Mouse (Mus musculus) thymus, postnatal 36 days (tissue): ENCODE results near the gene Rcvrn.
A peak's percentile ranks its signal among the peaks of the same experiment; 100 is the strongest.

Source experiments
- DNase-seq, 2 experiments: peaks; one replicate each; pipeline ENCODE4 v3.0.0; 2022; ENCODE audit warnings: mixed read lengths in 2 of 2

The Rcvrn gene

GRCm38 (mm10) chr11:67670031-67670430, 25.1 kb upstream of the Rcvrn start:
- no peak for DNase-seq

GRCm38 (mm10) chr11:67672140-67672539, 23.0 kb upstream of the Rcvrn start:
- DNase-seq: no peak

GRCm38 (mm10) chr11:67675562-67676540, 19.3 kb upstream of the Rcvrn start:
- DNase-seq: peak in 1 of 2 experiments; percentile 14

GRCm38 (mm10) chr11:67679300-67679699, 15.8 kb upstream of the Rcvrn start:
- no peak for DNase-seq

- no peak for DNase-seq
Measured at GRCm38 (mm10) chr11:67679930-67680329, 15.2 kb upstream of the Rcvrn start.

- no peak for DNase-seq
Measured at GRCm38 (mm10) chr11:67681871-67682270, 13.3 kb upstream of the Rcvrn start.

GRCm38 (mm10) chr11:67686109-67686508, 9.0 kb upstream of the Rcvrn start:
- no peak for DNase-seq

GRCm38 (mm10) chr11:67712976-67713375, 17.9 kb downstream of the Rcvrn start:
- DNase-seq: no peak

GRCm38 (mm10) chr11:67715382-67715781, 20.3 kb downstream of the Rcvrn start:
- no peak for DNase-seq

- no peak for DNase-seq
Measured at GRCm38 (mm10) chr11:67721485-67721884, 26.4 kb downstream of the Rcvrn start.

- no peak for DNase-seq
Measured at GRCm38 (mm10) chr11:67722399-67723156, 27.5 kb downstream of the Rcvrn start.

GRCm38 (mm10) chr11:67723231-67724013, 28.3 kb downstream of the Rcvrn start:
- no peak for DNase-seq

- DNase-seq: no peak
Measured at GRCm38 (mm10) chr11:67727095-67727494, 32.0 kb downstream of the Rcvrn start.

GRCm38 (mm10) chr11:67728726-67729125, 33.6 kb downstream of the Rcvrn start:
- DNase-seq: no peak

- no peak for DNase-seq
Measured at GRCm38 (mm10) chr11:67731056-67731455, 35.9 kb downstream of the Rcvrn start.

- no peak for DNase-seq
Measured at GRCm38 (mm10) chr11:67733726-67734125, 38.6 kb downstream of the Rcvrn start.

- no peak for DNase-seq
Measured at GRCm38 (mm10) chr11:67734597-67734996, 39.5 kb downstream of the Rcvrn start.

GRCm38 (mm10) chr11:67738345-67738744, 43.2 kb downstream of the Rcvrn start:
- DNase-seq: no peak

GRCm38 (mm10) chr11:67738846-67739490, 43.8 kb downstream of the Rcvrn start:
- no peak for DNase-seq

GRCm38 (mm10) chr11:67741569-67741968, 46.4 kb downstream of the Rcvrn start:
- no peak for DNase-seq
